In the genomic region with DNA sequence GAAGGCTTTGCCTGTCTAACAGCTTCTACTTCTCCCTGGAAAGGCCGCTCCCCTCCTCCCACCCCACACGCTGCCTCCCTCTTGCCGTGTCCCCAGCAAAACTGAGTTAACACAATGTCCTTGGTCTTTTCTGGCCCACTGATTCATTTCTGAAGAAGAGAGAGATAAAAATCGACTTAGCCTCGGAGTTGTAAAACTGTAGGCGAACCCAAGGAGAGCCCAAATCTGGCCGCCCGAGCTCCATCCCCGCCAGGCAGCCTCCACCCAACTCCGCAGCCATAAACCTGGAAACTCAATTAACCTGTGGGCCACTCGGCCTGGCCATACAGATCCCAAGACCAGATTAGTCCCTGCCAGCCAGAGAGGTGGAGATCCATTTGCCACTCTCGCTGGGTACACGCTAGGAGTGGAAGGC, we compare ENCODE assay signal across 10 mouse cellular contexts. TPM values are rescaled to one million over a fixed set of nuclear protein-coding genes. Genes with fewer than 3 reads are reported as not detected.
DNase-seq lines count a peak whose midpoint lies in the region; ATAC-seq lines count a peak whose summit lies in the region.
"Had no signal": no experiment of that assay in that cellular context is flagged by ENCODE, and none has a peak within 500 bp of the region (broad histone marks: within the 10 kb centered on the region; RNA-seq: fewer than 3 reads in every experiment).

No protein-coding gene starts in this region.

- H3K4me1 ChIP-seq in heart, embryonic 10.5 days = peaks cover 51% of the 10 kb centered on the region
- H3K4me1 ChIP-seq in neural tube, embryonic 13.5 days (replicated peaks) = peaks cover 15% of the 10 kb centered on the region
- H3K4me1 ChIP-seq in intestine, embryonic 16.5 days (ENCODE audit: control insufficient read depth, insufficient read depth, low read length) = peaks cover 31% of the 10 kb centered on the region
- peaks cover 15% of the 10 kb centered on the region; the same call in 1 of the 2 replicates for H3K4me1 ChIP-seq in neural tube, embryonic 15.5 days
- H3K4me1 ChIP-seq in forebrain, embryonic 13.5 days = peaks cover 7% of the 10 kb centered on the region; the same call in 1 of the 2 replicates

- H3K27me3 ChIP-seq in heart, embryonic 10.5 days (ENCODE audit: insufficient read depth, poor library complexity, severe bottlenecking) = no peaks in the 10 kb centered on the region
- H3K27me3 ChIP-seq in neural tube, embryonic 13.5 days = no peaks in the 10 kb centered on the region
- no peaks in the 10 kb centered on the region for H3K27me3 ChIP-seq in intestine, embryonic 16.5 days (replicated peaks; ENCODE audit: control insufficient read depth, insufficient read depth, low read length)
- H3K27me3 ChIP-seq in neural tube, embryonic 15.5 days (replicated peaks) = no peaks in the 10 kb centered on the region
- H3K27me3 ChIP-seq in forebrain, embryonic 13.5 days = no peaks in the 10 kb centered on the region

- no peaks in the 10 kb centered on the region for H3K9me3 ChIP-seq in heart, embryonic 10.5 days
- H3K9me3 ChIP-seq in neural tube, embryonic 13.5 days = no peaks in the 10 kb centered on the region
- H3K9me3 ChIP-seq in intestine, embryonic 16.5 days (ENCODE audit: control insufficient read depth, low read length) = no peaks in the 10 kb centered on the region
- H3K9me3 ChIP-seq in neural tube, embryonic 15.5 days (replicated peaks) = no peaks in the 10 kb centered on the region
- no peaks in the 10 kb centered on the region for H3K9me3 ChIP-seq in forebrain, embryonic 13.5 days (replicated peaks)
- H3K9me3 ChIP-seq: megakaryocyte, embryonic 14.5 days had no signal

- peaks cover 11% of the 10 kb centered on the region; the same call in 1 of the 2 replicates for H3K36me3 ChIP-seq in heart, embryonic 10.5 days
- peaks cover 33% of the 10 kb centered on the region for H3K36me3 ChIP-seq in neural tube, embryonic 13.5 days
- no peaks in the 10 kb centered on the region for H3K36me3 ChIP-seq in intestine, embryonic 16.5 days (ENCODE audit: control insufficient read depth, insufficient read depth, low read length)
- peaks cover 33% of the 10 kb centered on the region for H3K36me3 ChIP-seq in neural tube, embryonic 15.5 days
- H3K36me3 ChIP-seq in forebrain, embryonic 13.5 days (ENCODE audit: poor library complexity, severe bottlenecking) = peaks cover 6% of the 10 kb centered on the region; the same call in 1 of the 2 replicates

- no peak overlapping the region for H3K9ac ChIP-seq in neural tube, embryonic 13.5 days
- no peak overlapping the region for H3K9ac ChIP-seq in intestine, embryonic 16.5 days (ENCODE audit: low read depth, low read length)
- H3K9ac ChIP-seq in neural tube, embryonic 15.5 days (replicated peaks) = no peak overlapping the region
- H3K9ac ChIP-seq in forebrain, embryonic 13.5 days = no peak overlapping the region

- 0 out of 2 replicates have a peak overlapping the region, but pooled peaks have one; percentile 12 for H3K4me3 ChIP-seq in heart, embryonic 10.5 days
- no peak overlapping the region for H3K4me3 ChIP-seq in neural tube, embryonic 13.5 days
- no peak overlapping the region for H3K4me3 ChIP-seq in intestine, embryonic 16.5 days (ENCODE audit: low read length)
- no peak overlapping the region for H3K4me3 ChIP-seq in neural tube, embryonic 15.5 days (replicated peaks)
- no peak overlapping the region for H3K4me3 ChIP-seq in forebrain, embryonic 13.5 days
- H3K4me3 ChIP-seq: erythroblast, embryonic 14.5 days had no signal

- no peak overlapping the region for H3K4me2 ChIP-seq in neural tube, embryonic 13.5 days
- no peak overlapping the region for H3K4me2 ChIP-seq in intestine, embryonic 16.5 days (ENCODE audit: low read depth, low read length)
- H3K4me2 ChIP-seq in neural tube, embryonic 15.5 days = no peak overlapping the region
- H3K4me2 ChIP-seq in forebrain, embryonic 13.5 days = no peak overlapping the region

- WGBS in heart, embryonic 10.5 days = 70% methylated on average over 13 of the region's 13 CpGs
- WGBS in neural tube, embryonic 13.5 days = 80% methylated on average over 13 of the region's 13 CpGs
- WGBS in intestine, embryonic 16.5 days = 54% methylated on average over 13 of the region's 13 CpGs
- 75% methylated on average over 13 of the region's 13 CpGs for whole genome bisulfite sequencing in neural tube, embryonic 15.5 days
- WGBS in forebrain, embryonic 13.5 days = 87% methylated on average over 13 of the region's 13 CpGs

- DNase-seq in heart, embryonic 10.5 days (ENCODE audit: low spot score) = no peak
- no peak for DNase-seq in heart, adult 8-10 months (ENCODE audit: low spot score)
- DNase-seq in neural tube, embryonic 10.5 days (ENCODE audit: extremely low spot score, low spot score) = no peak
- no peak for DNase-seq in cerebellum, postnatal 36 days

- peak overlapping the region; percentile 83 for H3K27ac ChIP-seq in heart, embryonic 10.5 days
- peak overlapping the region; percentile 29; the same call in 1 of the 2 replicates for H3K27ac ChIP-seq in neural tube, embryonic 13.5 days (replicated peaks)
- H3K27ac ChIP-seq in intestine, embryonic 16.5 days (ENCODE audit: low read length) = peak overlapping the region; percentile 82
- H3K27ac ChIP-seq in neural tube, embryonic 15.5 days (replicated peaks) = 0 out of 2 replicates have a peak overlapping the region, but pooled peaks have one; percentile 60
- no peak overlapping the region for H3K27ac ChIP-seq in forebrain, embryonic 13.5 days

- no peak for ATAC-seq in neural tube, embryonic 13.5 days (ENCODE audit: low read depth)
- ATAC-seq in intestine, embryonic 16.5 days = no peak
- no peak for ATAC-seq in neural tube, embryonic 15.5 days (ENCODE audit: low FRiP score)
- no peak for ATAC-seq in forebrain, embryonic 13.5 days

RNA-seq across cellular contexts. Expression of gene Klhl3, which starts 47.3 kb away (rescaled TPM):
- polyA plus RNA-seq in heart, embryonic 10.5 days (2016; fragmentation: Nextera tagmentation; extraction: Ambion mirVana) = 2.5 and 3.4 TPM in 2 replicates
- total RNA-seq in heart, adult 8-10 months (2022) = 1 to 10 TPM; 2.0 to 3.1 (median 2.4) TPM
- polyA plus RNA-seq in neural tube, embryonic 13.5 days (2015; fragmentation: Nextera tagmentation; extraction: Ambion mirVana) = 11.5 and 12.3 TPM in 2 replicates
- polyA plus RNA-seq in intestine, embryonic 16.5 days (2015; fragmentation: Nextera tagmentation; extraction: Ambion mirVana) = 1.9 and 2.4 TPM in 2 replicates
- 14.9 and 16.5 TPM in 2 replicates for polyA plus RNA-seq in neural tube, embryonic 15.5 days (2015; fragmentation: Nextera tagmentation; extraction: Ambion mirVana)
- polyA plus RNA-seq in forebrain, embryonic 13.5 days (2015; fragmentation: Nextera tagmentation; extraction: Ambion mirVana) = 5.6 and 6.7 TPM in 2 replicates
- polyA plus RNA-seq: erythroblast, embryonic 14.5 days had no signal
